Comparison of ENCODE assay signal across 9 mouse cellular contexts in the genomic region with DNA sequence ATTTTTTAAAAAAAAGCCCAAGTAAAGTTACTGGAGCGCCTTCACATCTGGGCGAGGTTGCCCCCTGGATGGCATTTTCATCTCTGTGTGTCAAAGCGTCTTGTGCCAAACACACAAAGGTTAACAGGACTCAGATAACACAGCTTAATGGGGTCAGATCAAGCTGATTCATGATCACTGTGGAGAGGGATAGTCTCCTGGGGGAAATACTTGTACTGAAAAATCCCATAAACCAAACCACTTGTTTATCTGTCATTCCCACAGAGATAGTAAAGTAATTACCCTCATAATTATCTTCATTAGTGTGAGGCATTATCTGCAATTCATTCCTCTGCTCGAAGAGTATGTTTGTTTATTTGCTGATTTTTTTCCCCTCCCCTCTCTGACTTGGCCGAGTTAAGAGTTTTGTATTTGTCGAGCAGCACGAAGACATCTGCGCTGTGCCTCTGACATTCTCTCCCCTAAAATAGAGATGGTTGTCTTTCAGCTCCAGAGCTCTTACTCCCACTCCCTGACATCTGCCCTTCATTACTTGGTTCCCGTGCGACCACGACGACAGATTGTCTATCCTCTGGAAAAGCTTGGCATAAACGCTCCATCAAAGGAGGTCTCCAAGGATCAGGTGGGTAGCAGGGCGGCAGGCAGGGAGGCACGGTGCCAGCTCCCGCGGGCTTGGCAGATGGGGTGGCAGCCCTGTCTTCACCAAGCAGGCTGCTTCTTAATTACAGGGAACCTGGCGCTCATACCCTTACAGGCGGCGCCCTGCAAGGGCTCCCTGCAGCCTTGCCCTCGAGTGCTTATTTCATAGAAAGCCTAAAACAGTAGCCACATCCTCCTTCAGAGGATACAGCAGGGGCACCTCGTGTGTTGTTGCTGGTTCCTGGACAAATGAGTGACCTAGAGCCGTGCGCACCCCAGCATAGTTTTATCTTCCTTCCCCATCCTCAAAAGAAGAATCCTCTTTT.
DNase-seq lines count a peak whose midpoint lies in the region; ATAC-seq lines count a peak whose summit lies in the region.
"Had no signal": no experiment of that assay in that cellular context is flagged by ENCODE, and none has a peak within 500 bp of the region (broad histone marks: within the 10 kb centered on the region; RNA-seq: fewer than 3 reads in every experiment).

No protein-coding gene starts in this region.

- no peak for DNase-seq in heart, adult 8-10 months (ENCODE audit: low spot score)
- peak; percentile 79 for DNase-seq in cerebellum, adult 11 months
- DNase-seq in frontal cortex, postnatal 10 days (ENCODE audit: low spot score in 2 of 2), result peak; percentile 34 to 38
- peak; percentile 58 for DNase-seq in layer of hippocampus, postnatal 25 days (ENCODE audit: extremely low spot score in 1 of 2, low spot score in 1 of 2)
- peak; percentile 13 for DNase-seq in right cerebral cortex, adult 18-20 months
- DNase-seq in ovary, postnatal 14 days (ENCODE audit: low spot score), result no peak
- DNase-seq in thymus, postnatal 4 days, result no peak

- H3K9me3 ChIP-seq in heart, embryonic 13.5 days, result no peaks in the 10 kb centered on the region

- no peak overlapping the region for H3K4me3 ChIP-seq in heart, embryonic 13.5 days

- H3K9ac ChIP-seq in heart, embryonic 13.5 days, result no peak overlapping the region

- no peak for ATAC-seq in heart, embryonic 13.5 days (ENCODE audit: extremely low read depth, insufficient number of reproducible peaks, low FRiP score, low TSS enrichment)

- peaks cover 23% of the 10 kb centered on the region for H3K4me1 ChIP-seq in heart, embryonic 13.5 days

- peak overlapping the region; percentile 45 for H3K4me2 ChIP-seq in heart, embryonic 13.5 days

- H3K27ac ChIP-seq in heart, embryonic 13.5 days (replicated peaks), result no peak overlapping the region

- no peaks in the 10 kb centered on the region; the same call in 1 of the 2 replicates for H3K27me3 ChIP-seq in heart, embryonic 13.5 days (replicated peaks)

- no peaks in the 10 kb centered on the region for H3K36me3 ChIP-seq in heart, embryonic 13.5 days
- H3K36me3 ChIP-seq: G1E had no signal

- WGBS in heart, embryonic 13.5 days, result 38% methylated on average over 24 of the region's 24 CpGs

Comparison
In these comparisons a context has a peak if more than half of its experiments do, and no peak if none do; other contexts are left out.
1. DNase-seq: peak in cerebellum, adult 11 months (single experiment), frontal cortex, postnatal 10 days (2 of 2), layer of hippocampus, postnatal 25 days (2 of 2) and right cerebral cortex, adult 18-20 months (single experiment); none in heart, adult 8-10 months (single experiment), ovary, postnatal 14 days (single experiment) and thymus, postnatal 4 days (single experiment).